Mouse (Mus musculus): ENCODE results near the gene Nova2. TPM values are rescaled to one million over a fixed set of nuclear protein-coding genes. Genes with fewer than 3 reads are reported as not detected.
A peak's percentile ranks its signal among the peaks of the same experiment; 100 is the strongest.

Gene Nova2
- polyA plus RNA-seq, 1 experiment from 2014 or later: 0.62 TPM

GRCm38 (mm10) chr7:18988780-18989179 lies 63.1 kb downstream of the Nova2 start:
- ATAC-seq (ENCODE audit: insufficient number of reproducible peaks, insufficient read depth, low FRiP score, low TSS enrichment, low read depth): no peak
- H3K27ac ChIP-seq: no peak overlapping the region
- peaks cover 30% of the 10 kb centered on the region for H3K27me3 ChIP-seq
- H3K36me3 ChIP-seq: peaks cover 4% of the 10 kb centered on the region; the same call in 1 of the 2 replicates
- H3K9me3 ChIP-seq: no peaks in the 10 kb centered on the region
- no peak overlapping the region for H3K9ac ChIP-seq
- H3K4me1 ChIP-seq: peaks cover 28% of the 10 kb centered on the region
- H3K4me3 ChIP-seq: no peak overlapping the region
- 64% methylated on average over 6 of the region's 6 CpGs for WGBS
- no peak overlapping the region for H3K4me2 ChIP-seq

DNA sequence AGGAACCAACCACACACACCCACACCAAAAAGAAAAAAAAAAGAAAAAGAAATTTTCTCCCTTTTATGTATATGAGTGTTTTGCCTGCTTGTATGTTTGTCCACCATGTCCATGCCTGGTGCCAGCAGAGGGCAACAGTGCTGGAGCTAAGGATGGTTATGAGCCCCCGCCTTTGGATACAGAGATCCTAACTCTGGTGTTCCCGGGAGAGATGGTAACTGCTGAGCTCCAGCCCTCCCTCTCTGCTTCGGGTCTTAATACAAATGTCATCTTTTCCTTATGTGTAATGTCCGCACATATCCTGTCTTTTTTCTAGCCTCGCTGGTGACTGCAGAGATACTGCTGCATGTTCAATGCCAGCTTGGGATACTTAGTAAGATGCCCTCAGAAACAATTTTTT lies 64.3 kb downstream of the Nova2 start:
- Histone ChIP-seq H3K4me2 (peak overlapping the region; percentile 89), H3K9ac (peak overlapping the region; percentile 51; the same call in 1 of the 2 replicates), H3K36me3 (peaks cover 8% of the 10 kb centered on the region), H3K27me3 (peaks cover 30% of the 10 kb centered on the region), H3K27ac (peak overlapping the region; percentile 84), H3K4me1 (peaks cover 28% of the 10 kb centered on the region), H3K9me3 (no peaks in the 10 kb centered on the region), H3K4me3 (peak overlapping the region; percentile 59)
- ATAC-seq (ENCODE audit: insufficient number of reproducible peaks, insufficient read depth, low FRiP score, low TSS enrichment, low read depth): no peak
- 3% methylated on average over 5 of the region's 5 CpGs for WGBS

DNA sequence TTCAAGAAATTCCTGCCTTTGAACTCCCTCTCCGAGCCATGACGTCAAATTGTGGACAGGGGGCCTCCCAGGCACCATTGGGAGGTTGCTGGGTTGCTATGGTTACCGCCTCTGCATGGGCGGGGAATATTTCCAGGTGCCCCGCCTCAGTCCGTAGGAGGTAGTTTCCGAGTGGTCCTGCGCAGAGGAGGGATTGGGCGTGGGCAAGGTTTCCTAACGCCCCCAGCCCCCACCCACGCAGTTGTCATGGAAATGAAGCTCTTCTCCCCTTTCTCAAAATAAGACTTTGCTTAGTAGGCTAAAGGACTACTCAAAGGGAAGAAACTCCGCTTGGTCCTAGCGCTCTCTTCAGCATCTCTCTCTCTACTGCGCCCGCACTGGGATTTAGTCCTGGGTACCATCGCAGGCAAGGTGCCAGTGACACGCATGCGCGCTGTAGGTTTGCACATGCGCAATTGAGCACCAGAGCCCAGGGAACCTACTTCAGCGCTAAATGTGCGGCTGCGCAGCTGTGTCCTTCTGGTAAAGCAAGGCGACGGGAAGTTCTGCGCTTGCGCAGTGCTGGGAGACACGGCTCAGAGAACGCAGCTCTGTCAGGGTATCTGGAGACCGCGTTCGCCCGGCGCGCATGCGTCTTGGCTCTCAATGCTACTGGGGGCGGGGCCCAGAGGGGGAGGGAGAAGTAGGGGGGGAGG lies 65.1 kb downstream of the Nova2 start, which contains the start of gene Mypop:
TSS of gene Mypop (plus strand) at position 645 of the 695 bp plus-strand sequence.
- Histone ChIP-seq H3K9me3 (no peaks in the 10 kb centered on the region), H3K36me3 (peaks cover 11% of the 10 kb centered on the region), H3K4me3 (peak within 1 kb of the TSS; percentile 59), H3K27ac (peak within 1 kb of the TSS; percentile 84), H3K4me1 (peaks cover 28% of the 10 kb centered on the region), H3K9ac (peak within 1 kb of the TSS; percentile 75), H3K27me3 (peaks cover 30% of the 10 kb centered on the region), H3K4me2 (peak within 1 kb of the TSS; percentile 89)
- ATAC-seq (ENCODE audit: insufficient number of reproducible peaks, insufficient read depth, low FRiP score, low TSS enrichment, low read depth): peak; percentile 90
- under 1% methylated on average over 37 of the region's 37 CpGs for WGBS

- Histone ChIP-seq H3K4me1 (peaks cover 28% of the 10 kb centered on the region), H3K9me3 (no peaks in the 10 kb centered on the region), H3K4me2 (peak overlapping the region; percentile 89), H3K4me3 (peak overlapping the region; percentile 59), H3K36me3 (peaks cover 20% of the 10 kb centered on the region), H3K27ac (no peak overlapping the region), H3K9ac (peak overlapping the region; percentile 75), H3K27me3 (peaks cover 30% of the 10 kb centered on the region)
- ATAC-seq (ENCODE audit: insufficient number of reproducible peaks, insufficient read depth, low FRiP score, low TSS enrichment, low read depth): 0 out of 2 replicates have a peak, but pooled peaks have one; percentile 12
- WGBS: under 1% methylated on average over 59 of the region's 59 CpGs
Measured at GRCm38 (mm10) chr7:18991660-18992293, 66.1 kb downstream of the Nova2 start.

DNA sequence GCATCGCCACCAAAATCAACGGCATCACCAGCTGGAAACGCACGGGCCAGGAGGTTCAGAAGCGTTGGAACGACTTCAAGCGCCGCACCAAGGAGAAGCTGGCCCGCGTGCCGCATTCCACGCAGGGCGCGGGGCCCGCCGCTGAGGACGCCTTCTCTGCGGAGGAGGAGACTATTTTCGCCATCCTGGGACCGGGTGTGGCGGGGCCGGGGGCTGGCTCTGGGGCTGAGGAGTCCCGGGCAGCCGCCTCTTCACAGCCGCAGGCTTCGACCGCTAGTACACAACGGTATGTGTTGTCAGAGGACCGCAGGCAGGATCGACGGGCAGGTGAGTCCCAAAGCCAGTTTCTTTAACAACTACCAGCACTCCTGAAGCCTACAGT lies 66.6 kb downstream of the Nova2 start:
- Histone ChIP-seq H3K9ac (peak overlapping the region; percentile 75), H3K36me3 (peaks cover 22% of the 10 kb centered on the region), H3K27me3 (peaks cover 30% of the 10 kb centered on the region), H3K27ac (no peak overlapping the region), H3K4me2 (peak overlapping the region; percentile 89), H3K4me1 (peaks cover 28% of the 10 kb centered on the region), H3K9me3 (no peaks in the 10 kb centered on the region), H3K4me3 (peak overlapping the region; percentile 59)
- WGBS: 2% methylated on average over 31 of the region's 31 CpGs
- no peak for ATAC-seq (ENCODE audit: insufficient number of reproducible peaks, insufficient read depth, low FRiP score, low TSS enrichment, low read depth)

DNA sequence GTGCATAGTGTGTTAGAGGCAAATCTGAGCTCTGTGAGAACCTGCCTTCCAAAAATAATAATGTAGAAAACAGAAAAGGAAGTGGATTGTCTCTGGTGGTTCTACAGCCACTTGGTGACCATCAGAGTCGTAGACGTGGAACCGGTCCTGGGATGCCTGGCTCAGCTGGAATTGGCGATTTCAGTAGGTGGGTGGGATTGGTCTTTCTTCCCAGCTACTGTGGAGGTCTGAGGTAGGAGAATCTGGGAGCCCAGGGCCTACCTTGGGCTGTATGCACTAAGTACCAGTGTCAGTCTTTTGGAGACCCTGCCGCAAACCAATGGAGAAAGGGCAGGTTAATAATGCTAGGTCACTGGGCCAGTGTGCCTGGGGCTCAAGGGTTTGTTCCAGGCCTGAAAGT lies 67.3 kb downstream of the Nova2 start:
- Histone ChIP-seq H3K36me3 (peaks cover 28% of the 10 kb centered on the region), H3K9ac (peak overlapping the region; percentile 75; the same call in 1 of the 2 replicates), H3K4me1 (peaks cover 28% of the 10 kb centered on the region), H3K27ac (no peak overlapping the region), H3K4me2 (peak overlapping the region; percentile 89), H3K27me3 (peaks cover 24% of the 10 kb centered on the region), H3K4me3 (peak overlapping the region; percentile 59), H3K9me3 (no peaks in the 10 kb centered on the region)
- ATAC-seq (ENCODE audit: insufficient number of reproducible peaks, insufficient read depth, low FRiP score, low TSS enrichment, low read depth): no peak
- WGBS: 89% methylated on average over 5 of the region's 5 CpGs

DNA sequence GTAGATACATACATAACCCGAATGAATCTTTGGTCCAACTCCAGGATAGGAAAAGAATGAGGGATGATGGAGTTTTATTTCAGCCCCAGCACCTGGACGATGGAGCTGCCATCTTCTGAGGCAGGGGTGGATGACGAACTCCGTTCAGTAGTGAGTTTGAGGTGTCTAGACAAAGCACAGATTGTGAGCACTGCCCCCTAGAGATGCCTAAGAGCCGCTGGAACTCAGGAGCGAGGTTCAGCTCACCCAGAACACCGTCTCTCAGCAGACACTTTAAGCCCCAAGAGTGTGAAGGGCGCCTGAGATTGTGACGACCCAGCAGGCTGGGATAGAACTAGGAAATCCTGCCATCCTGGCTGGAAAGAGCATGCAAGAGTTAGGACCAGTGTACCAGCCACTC lies 73.1 kb downstream of the Nova2 start:
- H3K9ac ChIP-seq: no peak overlapping the region
- H3K4me1 ChIP-seq: peaks cover 24% of the 10 kb centered on the region
- peaks cover 26% of the 10 kb centered on the region for H3K36me3 ChIP-seq
- H3K27ac ChIP-seq: no peak overlapping the region
- H3K4me3 ChIP-seq: no peak overlapping the region
- H3K9me3 ChIP-seq: no peaks in the 10 kb centered on the region
- no peak overlapping the region for H3K4me2 ChIP-seq
- no peak for ATAC-seq (ENCODE audit: insufficient number of reproducible peaks, insufficient read depth, low FRiP score, low TSS enrichment, low read depth)
- WGBS: 41% methylated on average over 9 of the region's 9 CpGs
- no peaks in the 10 kb centered on the region for H3K27me3 ChIP-seq

DNA sequence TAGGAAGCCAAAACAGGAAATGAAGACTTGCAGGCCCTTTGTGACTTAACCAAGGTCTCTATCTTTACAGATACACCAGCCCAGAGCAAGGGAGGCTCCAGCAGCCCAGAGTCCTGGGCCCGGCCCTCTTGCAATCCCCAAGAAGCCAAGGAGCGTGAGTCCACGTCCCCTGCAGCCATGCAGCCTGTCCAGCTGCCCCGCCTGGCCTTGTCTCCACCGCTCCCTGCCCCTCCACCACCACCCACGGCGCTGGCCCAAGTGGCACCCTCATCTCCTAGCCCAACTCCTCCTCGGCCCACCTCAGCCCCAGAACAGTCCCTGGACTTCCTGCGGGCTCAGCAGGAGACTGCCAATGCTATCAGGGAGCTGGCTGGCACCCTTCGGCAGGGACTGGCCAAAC lies 74.7 kb downstream of the Nova2 start:
- peak overlapping the region; percentile 48 for H3K27ac ChIP-seq
- H3K9me3 ChIP-seq: no peaks in the 10 kb centered on the region
- H3K9ac ChIP-seq: peak overlapping the region; percentile 66
- H3K4me3 ChIP-seq: peak overlapping the region; percentile 38
- 39% methylated on average over 10 of the region's 10 CpGs for WGBS
- H3K4me2 ChIP-seq: peak overlapping the region; percentile 61
- no peaks in the 10 kb centered on the region for H3K27me3 ChIP-seq
- H3K36me3 ChIP-seq: peaks cover 25% of the 10 kb centered on the region
- no peak for ATAC-seq (ENCODE audit: insufficient number of reproducible peaks, insufficient read depth, low FRiP score, low TSS enrichment, low read depth)
- H3K4me1 ChIP-seq: peaks cover 33% of the 10 kb centered on the region

- peaks cover 41% of the 10 kb centered on the region for H3K4me1 ChIP-seq
- 37% methylated on average over 18 of the region's 18 CpGs for WGBS
- no peaks in the 10 kb centered on the region for H3K9me3 ChIP-seq
- peak overlapping the region; percentile 38 for H3K4me3 ChIP-seq
- H3K4me2 ChIP-seq: peak overlapping the region; percentile 61
- peak overlapping the region; percentile 66 for H3K9ac ChIP-seq
- no peak for ATAC-seq (ENCODE audit: insufficient number of reproducible peaks, insufficient read depth, low FRiP score, low TSS enrichment, low read depth)
- H3K27ac ChIP-seq: peak overlapping the region; percentile 83
- H3K27me3 ChIP-seq: no peaks in the 10 kb centered on the region
- H3K36me3 ChIP-seq: peaks cover 30% of the 10 kb centered on the region
Measured at GRCm38 (mm10) chr7:19001066-19001806, 75.5 kb downstream of the Nova2 start.

DNA sequence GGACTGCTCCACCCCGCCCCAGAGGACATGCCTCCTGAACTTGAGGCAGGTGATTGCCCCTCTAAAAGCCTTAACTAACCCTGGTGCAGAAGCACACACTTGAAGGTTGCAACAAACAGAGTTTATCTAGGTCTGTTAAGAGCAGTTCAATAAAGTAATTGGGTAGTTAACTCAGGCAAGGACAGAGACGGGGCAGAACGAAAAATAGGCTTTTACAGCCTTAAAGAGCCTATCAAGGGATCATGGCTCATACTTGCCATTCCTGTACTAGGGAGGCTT lies 76.1 kb downstream of the Nova2 start:
- H3K4me3 ChIP-seq: no peak overlapping the region
- peaks cover 45% of the 10 kb centered on the region for H3K4me1 ChIP-seq
- H3K36me3 ChIP-seq: peaks cover 27% of the 10 kb centered on the region
- H3K27me3 ChIP-seq: no peaks in the 10 kb centered on the region
- H3K4me2 ChIP-seq: peak overlapping the region; percentile 61
- peak overlapping the region; percentile 83 for H3K27ac ChIP-seq
- no peaks in the 10 kb centered on the region for H3K9me3 ChIP-seq
- no peak overlapping the region for H3K9ac ChIP-seq
- ATAC-seq (ENCODE audit: insufficient number of reproducible peaks, insufficient read depth, low FRiP score, low TSS enrichment, low read depth): no peak
- 71% methylated on average over 3 of the region's 3 CpGs for WGBS

DNA sequence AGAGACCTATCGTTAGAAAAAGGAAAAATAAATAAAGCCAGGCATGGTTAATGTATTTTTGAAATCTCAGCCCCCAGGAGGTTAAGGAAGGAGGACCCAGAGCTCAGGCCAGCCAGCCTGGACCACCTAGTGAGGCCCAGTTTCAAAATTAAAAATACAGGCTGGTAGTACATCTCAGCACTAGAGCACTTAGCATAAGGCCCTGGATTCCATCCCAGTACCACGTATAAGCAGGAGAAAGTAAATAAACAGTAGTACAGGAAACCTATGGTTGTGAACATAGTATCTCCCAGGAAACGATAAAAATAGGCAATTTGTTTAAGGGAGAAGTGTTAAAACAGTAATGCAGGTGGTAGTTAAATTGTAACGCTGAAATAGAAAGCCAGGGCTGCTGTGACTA lies 76.4 kb downstream of the Nova2 start:
- Histone ChIP-seq H3K4me1 (peaks cover 49% of the 10 kb centered on the region), H3K9me3 (no peaks in the 10 kb centered on the region), H3K27me3 (no peaks in the 10 kb centered on the region), H3K27ac (peak overlapping the region; percentile 83), H3K4me2 (peak overlapping the region; percentile 67), H3K9ac (peak overlapping the region; percentile 67), H3K36me3 (peaks cover 30% of the 10 kb centered on the region), H3K4me3 (peak overlapping the region; percentile 41)
- 40% methylated on average over 4 of the region's 4 CpGs for WGBS
- no peak for ATAC-seq (ENCODE audit: insufficient number of reproducible peaks, insufficient read depth, low FRiP score, low TSS enrichment, low read depth)
